ENCODE assay signal across 16 mouse cellular contexts in genomic region chrX:139653292-139653691, GRCm38 (mm10). TPM values are rescaled to one million over a fixed set of nuclear protein-coding genes. Genes with fewer than 3 reads are reported as not detected.
DNase-seq lines count a peak whose midpoint lies in the region; ATAC-seq and TF ChIP-seq lines count a peak whose summit lies in the region.
"Had no signal": no experiment of that assay in that cellular context is flagged by ENCODE, and none has a peak within 500 bp of the region (broad histone marks: within the 10 kb centered on the region; RNA-seq: fewer than 3 reads in every experiment).

No protein-coding gene starts in this region.

- H3K36me3 ChIP-seq in lung, embryonic 14.5 days (ENCODE audit: insufficient read depth), result no peaks in the 10 kb centered on the region
- H3K36me3 ChIP-seq in myocyte (ENCODE audit: control insufficient read depth, insufficient read depth), result no peaks in the 10 kb centered on the region
- H3K36me3 ChIP-seq in kidney, embryonic 14.5 days (ENCODE audit: control insufficient read depth, insufficient read depth, low read length), result no peaks in the 10 kb centered on the region
- H3K36me3 ChIP-seq: embryonic facial prominence, embryonic 12.5 days; forebrain, embryonic 10.5 days; heart, embryonic 13.5 days had no signal

- no peak overlapping the region for H3K4me3 ChIP-seq in lung, embryonic 14.5 days (ENCODE audit: low read depth, low read length)
- no peak overlapping the region for H3K4me3 ChIP-seq in myocyte
- no peak overlapping the region for H3K4me3 ChIP-seq in kidney, embryonic 14.5 days (ENCODE audit: low read length)
- H3K4me3 ChIP-seq: embryonic facial prominence, embryonic 12.5 days; forebrain, embryonic 10.5 days; heart, embryonic 13.5 days; left cerebral cortex, adult 2 months had no signal

- TF ChIP-seq CTCF in lung, embryonic 14.5 days (IDR thresholded peaks at IDR 0.05; ENCODE audit: low read depth), result no peak

- no peaks in the 10 kb centered on the region for H3K79me2 ChIP-seq in myocyte (ENCODE audit: control insufficient read depth, insufficient read depth)

- H3ac ChIP-seq in myocyte (ENCODE audit: control insufficient read depth, insufficient read length), result no peak overlapping the region

- ATAC-seq in lung, embryonic 14.5 days (ENCODE audit: insufficient read depth), result peak; percentile 35; the same call in 1 of the 2 replicates
- ATAC-seq in kidney, embryonic 14.5 days (ENCODE audit: low FRiP score, low TSS enrichment), result no peak

- no peak overlapping the region for H3K4me2 ChIP-seq in lung, embryonic 14.5 days
- H3K4me2 ChIP-seq in myocyte (ENCODE audit: low read depth), result no peak overlapping the region
- no peak overlapping the region for H3K4me2 ChIP-seq in kidney, embryonic 14.5 days (replicated peaks; ENCODE audit: low read depth, low read length)
- H3K4me2 ChIP-seq: embryonic facial prominence, embryonic 12.5 days; heart, embryonic 13.5 days; hindbrain, embryonic 14.5 days had no signal

- peak; percentile 11 for DNase-seq in lung, embryonic 14.5 days
- no peak for DNase-seq in lung, postnatal 4 days
- DNase-seq in c-Kit-negative CD71-positive TER-119-positive erythroid progenitor cells, embryonic 14.5 days (ENCODE audit: low read depth, low spot score), result peak; percentile 2
- DNase-seq in liver, result peak; percentile 40
- DNase-seq in B cell, adult 2 months, result no peak
- DNase-seq: adrenal gland, postnatal 14 days; cerebellum, postnatal 14 days; kidney, adult 2 months; thymus, postnatal 14 days had no signal

- no peak for TF ChIP-seq POLR2A in myocyte (IDR thresholded peaks at IDR 0.05; ENCODE audit: insufficient read length, low read depth)

- H3K27me3 ChIP-seq in lung, embryonic 14.5 days (ENCODE audit: insufficient read depth, low read length), result no peaks in the 10 kb centered on the region
- H3K27me3 ChIP-seq in myocyte (ENCODE audit: control insufficient read depth, insufficient read depth, insufficient read length), result no peaks in the 10 kb centered on the region
- H3K27me3 ChIP-seq in kidney, embryonic 14.5 days (ENCODE audit: control insufficient read depth, insufficient read depth, low read length), result no peaks in the 10 kb centered on the region
- H3K27me3 ChIP-seq: heart, embryonic 13.5 days had no signal

- 52% methylated on average over 3 of the region's 3 CpGs for WGBS in lung, embryonic 14.5 days
- WGBS in kidney, embryonic 14.5 days, result 82% methylated on average over 3 of the region's 3 CpGs

- H3K4me1 ChIP-seq in lung, embryonic 14.5 days (ENCODE audit: insufficient read depth), result no peaks in the 10 kb centered on the region
- no peaks in the 10 kb centered on the region for H3K4me1 ChIP-seq in kidney, embryonic 14.5 days (ENCODE audit: control insufficient read depth, insufficient read depth, low read length)
- H3K4me1 ChIP-seq: embryonic facial prominence, embryonic 12.5 days; forebrain, embryonic 10.5 days had no signal

- no peak overlapping the region for H3K9ac ChIP-seq in lung, embryonic 14.5 days
- no peak overlapping the region for H3K9ac ChIP-seq in kidney, embryonic 14.5 days (ENCODE audit: low read depth, low read length)
- H3K9ac ChIP-seq: embryonic facial prominence, embryonic 12.5 days; heart, embryonic 13.5 days; hindbrain, embryonic 14.5 days had no signal

- no peak overlapping the region for H3K27ac ChIP-seq in lung, embryonic 14.5 days (ENCODE audit: low read depth)
- no peak overlapping the region for H3K27ac ChIP-seq in kidney, embryonic 14.5 days (ENCODE audit: low read depth, low read length)
- H3K27ac ChIP-seq: embryonic facial prominence, embryonic 12.5 days; forebrain, embryonic 10.5 days; heart, embryonic 13.5 days; hindbrain, embryonic 14.5 days; left cerebral cortex, adult 2 months had no signal

- H3K9me3 ChIP-seq in lung, embryonic 14.5 days (ENCODE audit: low read depth, low read length), result no peaks in the 10 kb centered on the region
- no peaks in the 10 kb centered on the region for H3K9me3 ChIP-seq in kidney, embryonic 14.5 days (ENCODE audit: control insufficient read depth, low read length)
- H3K9me3 ChIP-seq: embryonic facial prominence, embryonic 12.5 days; forebrain, embryonic 10.5 days; heart, embryonic 13.5 days had no signal

TF ChIP-seq in myocyte, 11 proteins besides CTCF, POLR2A, EP300 and RAD21:
- TF ChIP-seq MYOG (IDR thresholded peaks at IDR 0.05; ENCODE audit: control insufficient read depth in 1 of 3, insufficient read depth in 1 of 3, insufficient read length in 2 of 3, low read depth in 2 of 3) (peak in 2 of 3 experiments; percentile 23 to 74), CEBPB (IDR thresholded peaks at IDR 0.05; ENCODE audit: insufficient read depth, poor library complexity, severe bottlenecking) (peak; percentile 95), TCF3 (IDR thresholded peaks at IDR 0.05; ENCODE audit: insufficient read length, low read depth) (no peak), MYOD1 (IDR thresholded peaks at IDR 0.05; ENCODE audit: control insufficient read depth in 1 of 3, insufficient read length in 2 of 3, low read depth in 2 of 3) (peak in 2 of 3 experiments; percentile 47 to 84)

RNA-seq across cellular contexts. Expression of gene Tbc1d8b, which starts 31.5 kb away (rescaled TPM):
- 1.8 and 2.0 TPM in 2 replicates for polyA plus RNA-seq in lung, embryonic 14.5 days (2014; fragmentation: Nextera tagmentation; extraction: Ambion mirVana)
- polyA plus RNA-seq in myocyte (2012; fragmentation: generic; extraction: Trizol), result 1.8 TPM
- polyA plus RNA-seq in kidney, embryonic 14.5 days (2014; fragmentation: Nextera tagmentation; extraction: Ambion mirVana), result 1.3 and 1.5 TPM in 2 replicates

Comparison
In these comparisons a context has a peak if more than half of its experiments do, and no peak if none do; other contexts are left out.
1. DNase-seq: peak in lung, embryonic 14.5 days (single experiment), c-Kit-negative CD71-positive TER-119-positive erythroid progenitor cells, embryonic 14.5 days (single experiment) and liver (single experiment); none in lung, postnatal 4 days (0 of 2) and B cell, adult 2 months (0 of 2).